In genomic region chr12:13709806-13710205, GRCm38 (mm10) we compare ENCODE assay signal across 25 mouse cellular contexts.
DNase-seq lines count a peak whose midpoint lies in the region; ATAC-seq and TF ChIP-seq lines count a peak whose summit lies in the region.
"Had no signal": no experiment of that assay in that cellular context is flagged by ENCODE, and none has a peak within 500 bp of the region (broad histone marks: within the 10 kb centered on the region; RNA-seq: fewer than 3 reads in every experiment).

No protein-coding gene starts in this region.

- TF ChIP-seq POLR2A in CH12.LX (IDR thresholded peaks at IDR 0.05; ENCODE audit: low read depth, low read length): no peak

- no peak overlapping the region for H3K4me2 ChIP-seq in hindbrain, postnatal 0 days (ENCODE audit: low read depth, low read length)
- no peak overlapping the region for H3K4me2 ChIP-seq in hindbrain, embryonic 12.5 days (replicated peaks)
- H3K4me2 ChIP-seq in CH12.LX (ENCODE audit: insufficient read depth, low read depth, poor library complexity, severe bottlenecking): peak overlapping the region; percentile 41
- H3K4me2 ChIP-seq: embryonic facial prominence, embryonic 12.5 days; embryonic facial prominence, embryonic 15.5 days; heart, embryonic 12.5 days; heart, embryonic 15.5 days; hindbrain, embryonic 13.5 days had no signal

- H3K27ac ChIP-seq in hindbrain, postnatal 0 days: no peak overlapping the region
- no peak overlapping the region for H3K27ac ChIP-seq in hindbrain, embryonic 12.5 days
- H3K27ac ChIP-seq in CH12.LX (ENCODE audit: insufficient read depth, low read depth): no peak overlapping the region
- H3K27ac ChIP-seq: embryonic facial prominence, embryonic 12.5 days; embryonic facial prominence, embryonic 15.5 days; gastrocnemius, adult 2 months; heart, embryonic 15.5 days; hindbrain, embryonic 13.5 days had no signal

- H3K27me3 ChIP-seq in hindbrain, postnatal 0 days (ENCODE audit: insufficient read depth, low read length): no peaks in the 10 kb centered on the region
- H3K27me3 ChIP-seq in hindbrain, embryonic 12.5 days: no peaks in the 10 kb centered on the region
- no peaks in the 10 kb centered on the region for H3K27me3 ChIP-seq in CH12.LX (replicated peaks)
- H3K27me3 ChIP-seq: embryonic facial prominence, embryonic 12.5 days; embryonic facial prominence, embryonic 15.5 days; heart, embryonic 12.5 days; heart, embryonic 15.5 days; hindbrain, embryonic 13.5 days had no signal

- dilution Hi-C loops in CH12.LX (cut with MboI; ENCODE audit: extremely low pct_ligation_motif_present, extremely low pct_unique_long_range_greater_than_20kb, low sequenced_read_pairs): no loop called here

- TF ChIP-seq CTCF in hindbrain, postnatal 0 days (IDR thresholded peaks at IDR 0.05; ENCODE audit: low read depth): no peak
- no peak for TF ChIP-seq CTCF in CH12.LX (conservative IDR thresholded peaks at IDR 0.05 in 1 of 2, IDR thresholded peaks at IDR 0.05 in 1 of 2; ENCODE audit: low read depth in 2 of 2, low read length in 2 of 2)

- 64% methylated on average over 3 of the region's 3 CpGs for WGBS in hindbrain, postnatal 0 days
- 80% methylated on average over 3 of the region's 3 CpGs for WGBS in hindbrain, embryonic 12.5 days

- ATAC-seq in hindbrain, postnatal 0 days: no peak
- no peak for ATAC-seq in hindbrain, embryonic 12.5 days (ENCODE audit: low FRiP score)
- ATAC-seq: CD4-positive, CD25-positive, alpha-beta regulatory T cell, adult 4 months; forebrain, embryonic 14.5 days; intestine, postnatal 0 days; Patski had no signal

- no peak overlapping the region for H3K9ac ChIP-seq in hindbrain, postnatal 0 days (replicated peaks; ENCODE audit: low read length)
- H3K9ac ChIP-seq in hindbrain, embryonic 12.5 days: no peak overlapping the region
- H3K9ac ChIP-seq in CH12.LX (ENCODE audit: insufficient read depth, low read depth): no peak overlapping the region
- H3K9ac ChIP-seq: embryonic facial prominence, embryonic 12.5 days; embryonic facial prominence, embryonic 15.5 days; forebrain, postnatal 0 days; heart, embryonic 12.5 days; heart, embryonic 15.5 days; hindbrain, embryonic 13.5 days had no signal

- H3K79me2 ChIP-seq in CH12.LX (replicated peaks; ENCODE audit: control insufficient read depth, extremely low read depth, insufficient read depth, poor library complexity, severe bottlenecking): no peaks in the 10 kb centered on the region

- no peaks in the 10 kb centered on the region for H3K36me3 ChIP-seq in hindbrain, postnatal 0 days (ENCODE audit: insufficient read depth, low read length)
- H3K36me3 ChIP-seq in hindbrain, embryonic 12.5 days: no peaks in the 10 kb centered on the region
- no peaks in the 10 kb centered on the region for H3K36me3 ChIP-seq in CH12.LX (replicated peaks in 1 of 2; ENCODE audit: control insufficient read depth in 1 of 2, insufficient read depth in 1 of 2, low read length in 1 of 2)
- H3K36me3 ChIP-seq: embryonic facial prominence, embryonic 12.5 days; embryonic facial prominence, embryonic 15.5 days; heart, embryonic 12.5 days; heart, embryonic 15.5 days; hindbrain, embryonic 13.5 days had no signal

- no peak for TF ChIP-seq EP300 in CH12.LX (IDR thresholded peaks at IDR 0.05; ENCODE audit: low read length)

- no peak overlapping the region for H3K4me3 ChIP-seq in hindbrain, postnatal 0 days (ENCODE audit: low read length)
- no peak overlapping the region for H3K4me3 ChIP-seq in hindbrain, embryonic 12.5 days
- H3K4me3 ChIP-seq in CH12.LX (replicated peaks in 1 of 3; ENCODE audit: low read depth in 2 of 3, low read length in 2 of 3, poor library complexity in 1 of 3): no peak overlapping the region
- H3K4me3 ChIP-seq: embryonic facial prominence, embryonic 12.5 days; embryonic facial prominence, embryonic 15.5 days; gastrocnemius, adult 2 months; heart, embryonic 12.5 days; heart, embryonic 15.5 days; hindbrain, embryonic 13.5 days had no signal

- H3K9me3 ChIP-seq in hindbrain, postnatal 0 days (ENCODE audit: low read length): no peaks in the 10 kb centered on the region
- no peaks in the 10 kb centered on the region; the same call in 1 of the 2 replicates for H3K9me3 ChIP-seq in hindbrain, embryonic 12.5 days (replicated peaks)
- H3K9me3 ChIP-seq in CH12.LX (replicated peaks; ENCODE audit: low read length): no peaks in the 10 kb centered on the region
- H3K9me3 ChIP-seq: embryonic facial prominence, embryonic 12.5 days; embryonic facial prominence, embryonic 15.5 days; heart, embryonic 12.5 days; heart, embryonic 15.5 days; hindbrain, embryonic 13.5 days had no signal

- no peaks in the 10 kb centered on the region for H3K4me1 ChIP-seq in hindbrain, postnatal 0 days (ENCODE audit: insufficient read depth, low read length)
- no peaks in the 10 kb centered on the region for H3K4me1 ChIP-seq in hindbrain, embryonic 12.5 days
- H3K4me1 ChIP-seq in CH12.LX (ENCODE audit: control insufficient read depth in 1 of 2, insufficient read depth in 2 of 2): no peaks in the 10 kb centered on the region
- H3K4me1 ChIP-seq: embryonic facial prominence, embryonic 12.5 days; embryonic facial prominence, embryonic 15.5 days; heart, embryonic 12.5 days; heart, embryonic 15.5 days; hindbrain, embryonic 13.5 days had no signal

- peak; percentile 28 to 66 for DNase-seq in cerebellum, postnatal 14 days
- no peak for DNase-seq in cerebellum, adult 8-10 months
- DNase-seq in hindbrain, postnatal 0 days (ENCODE audit: low spot score): peak; percentile 18
- DNase-seq in CH12.LX (ENCODE audit: extremely low read depth): no peak
- peak; percentile 23 for DNase-seq in Muller cell, postnatal 12 days (ENCODE audit: inconsistent ontology term)
- DNase-seq in urinary bladder, postnatal 14 days (ENCODE audit: low spot score): no peak
- DNase-seq: adrenal gland, postnatal 10 days; adrenal gland, postnatal 36 days; forebrain, postnatal 0 days; gastrocnemius, adult 2 months; gastrocnemius, postnatal 14 days; heart, adult 11 months; heart, postnatal 10 days; heart, postnatal 4 days; kidney, adult 2 months had no signal

- TF ChIP-seq RAD21 in CH12.LX (IDR thresholded peaks at IDR 0.05; ENCODE audit: low read depth, low read length): no peak

- in situ Hi-C loops in CH12.LX (cut with MboI; ENCODE audit: low pct_ligation_motif_present, low pct_unique_long_range_greater_than_20kb, low sequenced_read_pairs): no loop called here

TF ChIP-seq in CH12.LX, 34 proteins besides CTCF, POLR2A, EP300 and RAD21:
- TF ChIP-seq ZC3H11A (IDR thresholded peaks at IDR 0.05; ENCODE audit: low read depth, low read length) (no peak), HCFC1 (IDR thresholded peaks at IDR 0.05; ENCODE audit: low read depth, low read length) (no peak), NRF1 (IDR thresholded peaks at IDR 0.05; ENCODE audit: low read depth, low read length) (no peak), SIN3A (IDR thresholded peaks at IDR 0.05; ENCODE audit: low read length) (no peak), JUN (IDR thresholded peaks at IDR 0.05; ENCODE audit: insufficient read depth, low read depth, low read length) (no peak), ETS1 (conservative IDR thresholded peaks at IDR 0.05; ENCODE audit: low read depth, low read length) (no peak), PAX5 (IDR thresholded peaks at IDR 0.05; ENCODE audit: low read length) (no peak), CHD1 (IDR thresholded peaks at IDR 0.05; ENCODE audit: low read depth, low read length) (no peak)
TF ChIP-seq in CH12.LX: peak in this region for 0.

Comparison
In these comparisons a context has a peak if more than half of its experiments do, and no peak if none do; other contexts are left out.
1. DNase-seq: peak in cerebellum, postnatal 14 days (2 of 2), hindbrain, postnatal 0 days (single experiment) and Muller cell, postnatal 12 days (single experiment); none in cerebellum, adult 8-10 months (single experiment), CH12.LX (single experiment) and urinary bladder, postnatal 14 days (single experiment).